Mouse (Mus musculus) heart, postnatal 0 days (tissue): ENCODE results near the gene Aldh3b2.
"Not testable (repeated sequence)": the region's sequence is repeated elsewhere in the genome, so short reads cannot be mapped to it uniquely, and the experiment has no call there.

Source experiments
- CTCF ChIP-seq: IDR thresholded peaks from 2 replicates; pipeline ENCODE4 v1.5.1; 2016; ENCODE audit warnings: antibody characterized with exemption, control low read depth, low read depth
- EP300 ChIP-seq: IDR thresholded peaks from 2 replicates; pipeline ENCODE4 v1.6.1; 2016; ENCODE audit warnings: antibody characterized with exemption, low read depth

- not testable (repeated sequence) for TF ChIP-seq CTCF, EP300
Observed at GRCm38 (mm10) chr19:3974608-3975007, 2.5 kb downstream of the Aldh3b2 start.
